Mouse (Mus musculus): Measurements from ENCODE around the gene Reck. TPM values are rescaled to one million over a fixed set of nuclear protein-coding genes. Genes with fewer than 3 reads are reported as not detected.

The Reck gene
- polyA plus RNA-seq, 1 experiment, result 16.0 TPM

Other genes starting within 250 kb of the Reck start
- 34.7 and 35.4 TPM in 2 replicates for gene Npr2, start 243.6 kb upstream of the Reck start, polyA plus RNA-seq (2012; rRNA removed)
- gene Spag8, start 221.9 kb upstream of the Reck start, polyA plus RNA-seq (2012; rRNA removed), result 3.9 and 4.7 TPM in 2 replicates
- gene Hint2, start 219.1 kb upstream of the Reck start, polyA plus RNA-seq (2012; rRNA removed), result 120 and 130 TPM in 2 replicates
- gene Tmem8b, start 206.6 kb upstream of the Reck start, polyA plus RNA-seq (2012; rRNA removed), result 9.8 and 13.6 TPM in 2 replicates
- gene Fam221b, start 206.4 kb upstream of the Reck start, polyA plus RNA-seq (2012; rRNA removed), result 0.50 and 0.77 TPM in 2 replicates
- not detected in 2 replicates for gene Olfr70, start 174.7 kb upstream of the Reck start, polyA plus RNA-seq (2012; rRNA removed)
- not detected in 2 replicates for gene Olfr71, start 165.3 kb upstream of the Reck start, polyA plus RNA-seq (2012; rRNA removed)
- 16.2 and 23.7 TPM in 2 replicates for gene Hrct1, start 148.3 kb upstream of the Reck start, polyA plus RNA-seq (2012; rRNA removed)
- 6.4 and 8.3 TPM in 2 replicates for gene Spaar, start 145.5 kb upstream of the Reck start, polyA plus RNA-seq (2012; rRNA removed)
- gene Olfr159, start 104.5 kb upstream of the Reck start, polyA plus RNA-seq (2012; rRNA removed), result not detected in 2 replicates
- not detected in 2 replicates for gene Olfr156, start 51.6 kb upstream of the Reck start, polyA plus RNA-seq (2012; rRNA removed)
- gene Olfr157, start 35.3 kb upstream of the Reck start, polyA plus RNA-seq (2012; rRNA removed), result not detected in 2 replicates
- gene Olfr155, start 24.0 kb upstream of the Reck start, polyA plus RNA-seq (2012; rRNA removed), result not detected in 2 replicates
- gene Glipr2, start 81.9 kb downstream of the Reck start, polyA plus RNA-seq (2012; rRNA removed), result 8.4 and 10.2 TPM in 2 replicates
- gene Ccin, start 108.0 kb downstream of the Reck start, polyA plus RNA-seq (2012; rRNA removed), result 0.68 and 0.84 TPM in 2 replicates
- 156 and 199 TPM in 2 replicates for gene Clta, start 128.9 kb downstream of the Reck start, polyA plus RNA-seq (2012; rRNA removed)
- gene Gne, start 208.6 kb downstream of the Reck start, polyA plus RNA-seq (2012; rRNA removed), result 58.9 and 91.4 TPM in 2 replicates

All from gonadal fat pad, adult 2 months (tissue).